Mouse (Mus musculus) megakaryocyte, embryonic 14.5 days (primary cell): ENCODE results near the gene Acvr2b.

Experiments
- FLI1 ChIP-seq: IDR thresholded peaks from 2 replicates; pipeline ENCODE4 v1.6.1; 2012; ENCODE audit warnings: low read length, inconsistent platforms, mixed read lengths
- GATA1 ChIP-seq: IDR thresholded peaks from 3 replicates; pipeline ENCODE4 v1.6.1; 2012; ENCODE audit warnings: mixed read lengths, low read length, inconsistent platforms, borderline replicate concordance

DNA sequence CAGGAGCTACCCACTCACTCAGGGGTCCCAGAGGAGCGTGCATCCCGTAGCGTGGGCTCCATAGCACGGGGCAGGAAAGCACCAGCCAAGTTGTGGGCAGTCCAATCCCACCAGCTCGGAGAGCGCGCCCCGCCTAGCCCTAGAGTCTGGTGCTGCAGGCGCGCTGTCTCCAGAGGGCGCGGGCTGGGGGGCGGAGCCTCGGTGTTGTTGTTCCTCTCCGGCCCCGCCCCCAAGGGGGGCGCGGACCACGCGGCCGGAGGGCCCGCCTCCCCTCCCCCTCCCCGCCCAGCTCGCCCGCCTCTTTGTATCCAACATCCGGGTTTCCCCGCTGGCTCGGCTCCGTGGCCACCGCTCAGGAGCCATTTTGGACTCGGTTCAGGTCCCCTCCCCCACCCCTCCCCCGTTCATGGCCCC lies at the start of gene Acvr2b:
- no peak for TF ChIP-seq GATA1
- no peak for TF ChIP-seq FLI1
